Mouse (Mus musculus) lung, embryonic 16.5 days (tissue): Measurements from ENCODE around the gene Bst2. TPM values are rescaled to one million over a fixed set of nuclear protein-coding genes. Genes with fewer than 3 reads are reported as not detected.
"Not testable (repeated sequence)": the region's sequence is repeated elsewhere in the genome, so short reads cannot be mapped to it uniquely, and the experiment has no call there.

ENCODE experiments used
- ATAC-seq: fragments of 200-750 bp; cut with Nextera tagmentation; 2 replicates; pipeline ENCODE4 v1.8.0; 2017; ENCODE audit warnings: low read depth, mild to moderate bottlenecking, moderate library complexity
- H3K27ac ChIP-seq: fragments of 300-500 bp; sonication (generic); 2 replicates; pipeline ENCODE4 v1.5.1; 2014; ENCODE audit warnings: mild to moderate bottlenecking, control low read depth, low read length
- H3K27me3 ChIP-seq: fragments of 300-500 bp; sonication (generic); 2 replicates; pipeline ENCODE4 v1.6.1; 2014; ENCODE audit warnings: low read depth, low read length, mixed read lengths; ENCODE audit not compliant: control insufficient read depth, insufficient read depth
- H3K36me3 ChIP-seq: fragments of 300-500 bp; sonication (generic); 2 replicates; pipeline ENCODE4 v1.6.1; 2014; ENCODE audit warnings: low read length; ENCODE audit not compliant: control insufficient read depth, insufficient read depth
- H3K4me1 ChIP-seq: fragments of 300-500 bp; sonication (generic); replicated peaks from 2 replicates; pipeline ENCODE4 v1.6.1; 2014; ENCODE audit warnings: low read length, mixed read lengths; ENCODE audit not compliant: control insufficient read depth, insufficient read depth
- H3K4me2 ChIP-seq: fragments of 300-500 bp; sonication (generic); 2 replicates; pipeline ENCODE4 v1.6.1; 2014; ENCODE audit warnings: low read depth, low read length, control low read depth
- H3K4me3 ChIP-seq: fragments of 300-500 bp; sonication (generic); 2 replicates; pipeline ENCODE4 v1.5.1; 2014; ENCODE audit warnings: mild to moderate bottlenecking, low read length, control low read depth
- H3K9ac ChIP-seq: fragments of 300-500 bp; sonication (generic); 2 replicates; pipeline ENCODE4 v1.6.1; 2014; ENCODE audit warnings: low read length, control low read depth
- H3K9me3 ChIP-seq: fragments of 300-500 bp; sonication (generic); 2 replicates; pipeline ENCODE4 v1.6.1; 2016; ENCODE audit warnings: low read length; ENCODE audit not compliant: control insufficient read depth
- WGBS: fragments of 180-500 bp; shearing (Covaris S2); extraction: QIAGEN DNeasy Blood & Tissue Kit; methylation state at CpG from one replicate; pipeline ENCODE4 v1.1.7; 2014; 5-methylcytosine and 5-hydroxymethylcytosine counted together
- polyA plus RNA-seq: library from polyadenylated mRNA; unstranded; fragments of >200 nt; fragmentation: Nextera tagmentation; extraction: Ambion mirVana; gene quantifications from 2 replicates; pipeline ENCODE4 v1.2.1, GENCODE M21; 2015

Bst2 gene
- polyA plus RNA-seq, 1 experiment from 2014 or later = 50.4 TPM

DNA sequence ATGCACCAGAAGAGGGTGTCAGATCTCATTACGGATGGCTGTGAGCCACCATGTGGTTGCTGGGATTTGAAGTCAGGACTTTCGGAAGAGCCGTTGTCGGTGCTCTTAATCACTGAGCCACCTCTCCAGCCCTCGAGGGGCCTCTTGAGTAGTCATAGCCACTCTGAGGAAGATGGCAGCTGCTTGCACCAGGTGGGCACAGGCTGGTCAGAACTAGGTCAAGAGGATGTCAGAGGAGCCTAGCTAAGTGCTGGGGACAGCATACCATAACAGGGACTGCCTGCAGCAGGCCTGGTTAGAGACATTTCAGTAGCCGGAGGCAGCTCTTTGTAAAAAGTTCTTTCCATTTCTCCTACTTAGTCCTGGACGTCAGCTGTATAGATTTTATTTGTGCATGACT lies 13.5 kb upstream of the Bst2 start:
- 44% methylated on average over 7 of the region's 7 CpGs for WGBS

DNA sequence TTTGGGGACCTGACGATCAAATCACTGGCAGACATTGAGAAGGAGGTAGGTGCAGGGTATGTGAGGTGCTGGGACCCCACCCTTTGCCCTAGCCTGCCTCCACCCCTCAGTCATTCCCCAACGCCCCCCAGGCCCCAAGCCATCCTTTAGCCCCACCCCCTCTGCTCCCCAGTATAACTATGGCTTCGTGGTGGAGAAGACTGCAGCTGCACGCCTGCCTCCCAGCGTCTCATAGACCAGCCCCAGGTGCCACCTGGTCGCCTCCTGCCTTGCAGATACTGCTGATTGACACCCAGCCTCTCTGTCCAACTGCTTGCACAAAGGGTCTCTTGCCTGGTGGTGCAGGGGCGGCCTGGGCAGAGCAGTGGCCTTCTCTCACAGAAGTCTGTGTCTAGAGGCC lies 10.3 kb upstream of the Bst2 start:
- ATAC-seq = no peak
- H3K4me1 ChIP-seq = peaks cover 7% of the 10 kb centered on the region
- no peak overlapping the region for H3K4me3 ChIP-seq
- no peak overlapping the region for H3K27ac ChIP-seq
- no peaks in the 10 kb centered on the region for H3K9me3 ChIP-seq
- no peak overlapping the region for H3K9ac ChIP-seq
- WGBS = 86% methylated on average over 7 of the region's 7 CpGs
- no peak overlapping the region for H3K4me2 ChIP-seq
- H3K27me3 ChIP-seq = no peaks in the 10 kb centered on the region
- peaks cover 14% of the 10 kb centered on the region for H3K36me3 ChIP-seq

More for the DNA sequence above, 13.5 kb upstream of the Bst2 start:
- Histone ChIP-seq H3K27ac (no peak overlapping the region), H3K4me1 (0 out of 2 replicates have a peak, but pooled peaks cover 3% of the 10 kb centered on the region), H3K9me3 (no peaks in the 10 kb centered on the region), H3K27me3 (no peaks in the 10 kb centered on the region), H3K4me3 (no peak overlapping the region), H3K36me3 (peaks cover 12% of the 10 kb centered on the region; the same call in 1 of the 2 replicates), H3K4me2 (no peak overlapping the region), H3K9ac (no peak overlapping the region)
- no peak for ATAC-seq

DNA sequence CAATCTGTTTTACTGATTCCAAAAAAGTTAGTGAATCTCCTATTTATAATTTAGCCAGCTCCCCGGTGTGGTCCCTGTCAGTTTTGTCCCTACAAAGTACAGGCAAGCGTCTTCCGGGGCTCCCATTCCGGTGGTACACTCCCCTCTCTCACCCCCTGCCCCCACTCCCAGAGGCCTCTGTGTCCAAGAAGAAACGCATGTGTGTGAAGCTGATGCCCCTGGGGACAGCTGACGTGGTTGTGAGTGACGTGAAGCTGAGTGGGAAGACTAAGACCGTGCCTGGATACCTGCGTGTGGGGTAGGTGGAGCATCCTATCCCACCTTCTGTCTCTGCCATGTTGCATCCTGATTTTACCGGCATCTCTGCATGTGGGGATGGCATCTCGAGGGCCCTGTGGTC lies 7.8 kb upstream of the Bst2 start:
- Histone ChIP-seq H3K36me3 (peaks cover 14% of the 10 kb centered on the region), H3K4me3 (no peak overlapping the region), H3K27ac (no peak overlapping the region), H3K4me2 (no peak overlapping the region), H3K9ac (no peak overlapping the region), H3K4me1 (peaks cover 7% of the 10 kb centered on the region), H3K27me3 (no peaks in the 10 kb centered on the region), H3K9me3 (no peaks in the 10 kb centered on the region)
- WGBS = 92% methylated on average over 11 of the region's 11 CpGs
- no peak for ATAC-seq

DNA sequence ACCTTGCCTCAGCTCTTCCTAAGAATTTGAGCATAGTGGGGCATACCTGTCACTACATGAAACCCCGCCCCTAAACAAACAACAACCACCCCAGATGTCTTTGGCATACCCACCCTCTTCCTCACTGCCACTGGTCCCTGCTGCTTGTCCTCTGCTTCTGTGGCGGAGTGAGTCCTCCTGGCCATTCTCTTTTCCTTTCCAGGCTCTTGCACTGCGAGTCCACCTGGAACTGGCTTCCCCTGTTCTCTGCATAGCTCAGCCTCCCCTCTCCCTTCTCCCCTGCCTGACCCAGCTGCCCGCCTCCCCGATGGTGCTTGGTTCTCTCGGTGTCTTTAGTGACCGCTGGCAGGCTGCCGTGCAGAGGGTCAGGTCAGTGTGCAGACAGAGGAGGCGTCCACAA lies 6.5 kb upstream of the Bst2 start:
- Histone ChIP-seq H3K9me3 (no peaks in the 10 kb centered on the region), H3K27me3 (no peaks in the 10 kb centered on the region), H3K9ac (no peak overlapping the region; the same call in 1 of the 2 replicates), H3K4me3 (peak overlapping the region; percentile 91), H3K27ac (no peak overlapping the region), H3K4me1 (peaks cover 7% of the 10 kb centered on the region), H3K36me3 (peaks cover 14% of the 10 kb centered on the region), H3K4me2 (peak overlapping the region; percentile 94)
- ATAC-seq = no peak
- 79% methylated on average over 9 of the region's 9 CpGs for WGBS

DNA sequence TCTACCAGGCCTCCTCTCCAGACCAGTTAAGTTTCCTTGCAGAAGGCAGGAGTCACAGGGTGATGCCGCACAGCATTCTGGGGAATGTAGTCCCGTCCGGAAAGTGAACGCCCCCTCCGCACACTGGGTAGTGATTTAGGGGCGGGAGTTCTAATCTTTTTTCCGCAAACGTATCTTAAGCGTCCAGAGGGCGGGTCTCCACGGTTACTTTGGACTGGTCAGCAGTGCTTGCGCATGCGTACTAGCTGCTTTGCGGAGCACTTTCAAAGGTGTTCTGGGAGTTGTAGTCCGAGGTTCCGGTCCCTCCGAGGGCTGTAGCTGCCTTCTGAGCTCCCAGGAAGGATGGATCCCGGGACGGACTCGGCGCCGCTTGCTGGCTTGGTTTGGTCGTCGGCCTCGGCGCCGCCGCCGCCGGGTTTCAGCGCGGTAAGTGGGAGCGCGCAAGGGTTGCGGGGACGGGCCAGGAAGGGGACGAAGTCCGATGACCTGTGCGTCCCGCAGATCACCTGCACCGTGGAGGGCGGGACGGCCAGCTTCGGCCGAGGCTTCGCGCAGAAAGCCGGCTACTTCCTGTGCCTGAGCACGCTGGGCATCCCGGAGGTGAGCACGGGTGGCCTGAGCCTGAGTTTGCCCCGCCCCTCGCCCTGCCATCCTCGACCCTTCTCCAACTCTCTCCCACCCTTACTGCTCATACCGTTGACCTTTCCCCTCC lies 5.5 kb upstream of the Bst2 start, which contains the start of gene Mvb12a:
TSS of gene Mvb12a (plus strand) at position 291 of the 712 bp plus-strand sequence.
- H3K27me3 ChIP-seq = no peaks in the 10 kb centered on the region
- H3K9ac ChIP-seq = peak within 1 kb of the TSS; percentile 85
- peak within 1 kb of the TSS; percentile 94 for H3K4me2 ChIP-seq
- H3K9me3 ChIP-seq = no peaks in the 10 kb centered on the region
- H3K27ac ChIP-seq = no peak within 1 kb of the TSS
- H3K36me3 ChIP-seq = peaks cover 7% of the 10 kb centered on the region
- WGBS = under 1% methylated on average over 48 of the region's 55 CpGs
- peak; percentile 97 for ATAC-seq
- H3K4me1 ChIP-seq = peaks cover 11% of the 10 kb centered on the region
- peak within 1 kb of the TSS; percentile 91 for H3K4me3 ChIP-seq

DNA sequence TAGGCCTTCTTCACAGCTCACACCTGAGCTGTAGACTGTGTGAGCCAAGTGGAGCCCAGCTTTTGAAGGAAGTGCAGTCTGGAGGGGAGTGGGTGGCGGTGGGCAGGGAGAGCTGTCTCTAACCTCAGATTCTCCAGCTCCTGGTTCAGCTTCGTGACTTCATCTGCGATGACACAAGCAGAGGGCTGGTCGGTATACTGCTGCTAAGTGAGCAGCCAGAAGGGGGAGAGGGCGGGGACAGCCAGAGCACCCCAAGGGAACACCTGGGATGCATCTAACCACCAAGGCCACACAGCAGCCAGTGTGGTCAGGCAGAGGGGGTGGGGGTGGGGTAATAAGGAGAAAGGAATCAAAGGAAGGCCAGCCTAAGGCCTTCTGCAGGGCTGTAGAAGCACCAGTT lies 1.6 kb downstream of the Bst2 start:
- H3K4me1 ChIP-seq = peaks cover 5% of the 10 kb centered on the region
- no peak overlapping the region for H3K27ac ChIP-seq
- H3K4me3 ChIP-seq = no peak overlapping the region
- no peaks in the 10 kb centered on the region for H3K36me3 ChIP-seq
- no peak for ATAC-seq
- no peak overlapping the region; the same call in 1 of the 2 replicates for H3K4me2 ChIP-seq
- no peaks in the 10 kb centered on the region for H3K27me3 ChIP-seq
- 64% methylated on average over 5 of the region's 5 CpGs for WGBS
- H3K9me3 ChIP-seq = no peaks in the 10 kb centered on the region
- peak overlapping the region; percentile 29; the same call in 1 of the 2 replicates for H3K9ac ChIP-seq

DNA sequence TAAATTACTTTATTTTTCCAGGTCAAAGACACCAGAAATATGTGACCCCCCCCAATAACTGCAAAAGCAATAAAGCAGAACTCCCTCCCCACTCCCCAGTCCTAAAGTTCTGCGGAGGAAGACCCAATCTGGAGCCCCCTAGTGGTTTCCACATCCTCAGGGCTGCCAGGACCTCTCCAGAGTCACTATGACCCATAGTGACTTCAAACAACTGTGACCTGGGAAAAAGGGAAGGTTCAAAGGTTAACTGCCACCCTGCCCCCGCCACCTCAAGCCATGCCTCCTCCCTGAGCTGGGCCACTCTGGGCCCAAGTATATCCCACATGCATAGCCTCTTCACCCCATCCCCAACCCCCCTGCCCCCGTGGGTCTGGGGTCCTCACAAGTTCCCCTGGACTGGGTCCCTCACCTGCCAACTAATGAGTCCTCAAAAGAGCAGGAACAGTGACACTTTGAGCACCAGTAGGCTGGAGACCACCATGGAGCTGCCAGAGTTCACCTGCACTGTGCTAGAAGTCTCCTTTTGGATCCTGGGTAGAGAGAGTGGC lies 2.9 kb downstream of the Bst2 start:
- Histone ChIP-seq H3K27ac (no peak overlapping the region), H3K4me3 (no peak overlapping the region), H3K27me3 (no peaks in the 10 kb centered on the region), H3K9ac (no peak overlapping the region), H3K4me1 (peaks cover 5% of the 10 kb centered on the region), H3K36me3 (no peaks in the 10 kb centered on the region), H3K4me2 (no peak overlapping the region), H3K9me3 (no peaks in the 10 kb centered on the region)
- ATAC-seq = no peak
- WGBS = 30% methylated on average over 3 of the region's 3 CpGs

DNA sequence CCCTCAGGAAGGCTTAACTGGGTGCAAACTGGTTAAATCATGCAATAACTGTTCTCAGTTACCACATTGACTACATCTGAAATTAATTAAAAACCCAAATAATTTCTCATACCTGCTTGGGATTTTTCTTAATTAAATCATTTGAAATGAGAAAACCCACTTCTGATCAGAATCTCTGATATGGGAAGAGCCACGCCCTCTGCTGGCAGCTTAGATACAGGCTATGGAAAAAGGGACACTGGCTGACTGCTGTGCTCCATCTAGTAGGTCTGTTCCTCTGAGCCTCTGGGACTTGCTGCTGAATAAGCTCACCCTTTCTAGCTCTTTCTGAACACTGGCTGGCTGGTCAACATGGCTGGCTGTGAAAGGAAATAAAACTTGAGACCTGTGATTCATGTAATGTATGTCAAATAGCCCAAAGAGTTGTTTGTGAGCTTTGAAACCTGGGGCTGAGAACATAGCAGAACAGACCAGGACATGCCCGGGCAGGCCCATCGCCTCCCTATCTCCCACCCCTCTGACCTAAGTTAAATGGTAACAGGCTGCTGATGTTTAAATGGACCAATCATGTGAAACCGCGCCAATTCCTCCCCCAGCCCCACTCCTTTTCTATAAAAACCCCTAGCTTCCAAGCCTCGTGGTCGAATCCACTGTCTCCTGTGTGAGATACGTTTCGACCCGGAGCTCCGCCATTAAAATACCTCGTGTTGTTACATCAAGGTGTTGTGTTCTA lies 6.4 kb downstream of the Bst2 start:
- H3K4me2 ChIP-seq, ATAC-seq, H3K27me3 ChIP-seq, H3K9me3 ChIP-seq, H3K27ac ChIP-seq, H3K36me3 ChIP-seq, H3K4me3 ChIP-seq, H3K9ac ChIP-seq: not testable (repeated sequence)
- WGBS = 73% methylated on average over 5 of the region's 12 CpGs
- peaks cover 14% of the 10 kb centered on the region for H3K4me1 ChIP-seq
